Mouse (Mus musculus) mouse embryonic stem cell (cell line): ENCODE data around the gene Cd164.

Source experiments
- in situ Hi-C, 2 experiments: fragments of 300-500 bp; cut with MboI; formaldehyde crosslinking; loops; 1 replicate in 1 of 2; 3 replicates in 1 of 2; pipeline ENCODE4 v1.14.3; 2019 to 2020; ENCODE audit warnings: low sequenced_read_pairs in 2 of 2, low pct_unique_long_range_greater_than_20kb in 1 of 2, mixed read lengths in 1 of 2; ENCODE audit not compliant: unreplicated experiment in 1 of 2

Gene Cd164

GRCm38 (mm10) chr10:41537983-41538330 is 18.7 kb downstream of the Cd164 start:
- in situ Hi-C loops = no loop called here

DNA sequence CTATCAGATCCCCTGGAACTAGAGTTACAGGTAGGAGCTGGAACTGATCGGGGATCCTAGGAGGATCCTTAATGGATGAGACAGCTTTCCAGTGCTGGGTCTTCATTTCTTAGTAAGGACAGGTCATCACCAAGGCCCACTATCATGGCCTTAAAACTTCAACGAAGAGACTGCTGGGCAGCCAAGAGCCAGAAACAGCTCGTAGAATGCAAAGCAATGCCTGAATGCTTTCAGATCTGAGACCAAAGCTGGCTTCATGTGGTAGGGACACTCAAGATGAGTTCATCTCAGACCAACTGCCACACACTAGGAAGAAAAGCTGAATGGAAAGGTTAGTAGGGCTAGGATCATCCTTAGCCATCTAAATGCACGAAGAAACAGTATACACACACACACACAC is 19.8 kb downstream of the Cd164 start:
- in situ Hi-C loops = no loop called here

DNA sequence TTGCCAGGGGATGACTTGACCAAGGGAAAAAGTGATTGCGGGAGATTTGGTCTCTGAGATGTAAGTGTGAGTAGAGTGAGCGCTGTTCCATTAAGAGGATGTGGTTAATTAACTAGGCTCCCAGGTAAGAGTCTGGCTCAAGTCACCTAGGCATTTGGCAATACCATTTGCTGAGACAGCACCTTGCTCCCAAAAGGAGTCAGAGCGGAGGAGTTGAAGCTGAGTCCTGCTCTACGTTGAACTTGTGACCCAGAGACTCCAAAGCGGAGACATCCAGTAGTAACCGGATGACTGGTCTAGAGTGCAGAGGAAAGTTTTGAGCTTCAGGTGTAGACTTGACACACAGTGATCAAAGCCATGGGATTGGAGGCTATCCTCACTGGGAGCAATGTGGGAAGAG is 22.8 kb downstream of the Cd164 start:
- in situ Hi-C loops = no loop called here

- in situ Hi-C loops = no loop called here
Measured at GRCm38 (mm10) chr10:41543439-41543838, 24.2 kb downstream of the Cd164 start.

GRCm38 (mm10) chr10:41543844-41544243 is 24.6 kb downstream of the Cd164 start:
- in situ Hi-C loops = no loop called here

DNA sequence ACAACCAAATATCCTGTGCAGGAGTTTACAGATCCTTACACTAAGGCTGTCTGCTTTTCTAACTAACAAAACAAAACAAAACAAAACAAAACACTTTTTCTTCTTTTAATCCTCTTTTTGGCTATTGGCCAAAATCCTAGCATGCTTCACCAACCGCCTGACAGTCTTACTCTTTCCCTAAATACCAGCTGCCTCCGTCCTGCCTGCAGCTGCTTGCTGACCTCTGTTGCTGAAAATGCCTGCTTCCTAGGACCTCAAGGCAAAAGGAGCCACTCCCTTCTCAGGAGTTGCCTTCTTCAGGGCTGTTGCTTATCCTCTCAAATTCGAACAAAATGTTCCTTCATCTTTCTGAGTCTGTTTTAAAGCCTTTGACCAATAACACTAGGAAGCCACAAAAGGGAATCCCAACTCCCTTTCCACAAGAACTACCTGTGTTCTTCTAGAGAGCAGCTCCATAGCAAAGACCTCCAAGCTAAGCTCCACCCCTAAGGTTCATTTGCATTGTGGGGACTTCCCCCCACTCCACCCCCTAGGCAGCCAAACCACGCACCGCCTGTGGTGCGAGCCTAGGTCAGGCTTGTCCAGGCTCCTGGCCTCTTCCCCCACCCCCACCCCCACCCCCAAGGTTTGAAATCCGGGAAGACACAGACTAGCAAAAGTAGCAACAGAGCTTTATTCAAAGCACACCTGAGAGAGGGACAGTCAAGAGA is 25.4 kb downstream of the Cd164 start:
- in situ Hi-C loops = no loop called here

DNA sequence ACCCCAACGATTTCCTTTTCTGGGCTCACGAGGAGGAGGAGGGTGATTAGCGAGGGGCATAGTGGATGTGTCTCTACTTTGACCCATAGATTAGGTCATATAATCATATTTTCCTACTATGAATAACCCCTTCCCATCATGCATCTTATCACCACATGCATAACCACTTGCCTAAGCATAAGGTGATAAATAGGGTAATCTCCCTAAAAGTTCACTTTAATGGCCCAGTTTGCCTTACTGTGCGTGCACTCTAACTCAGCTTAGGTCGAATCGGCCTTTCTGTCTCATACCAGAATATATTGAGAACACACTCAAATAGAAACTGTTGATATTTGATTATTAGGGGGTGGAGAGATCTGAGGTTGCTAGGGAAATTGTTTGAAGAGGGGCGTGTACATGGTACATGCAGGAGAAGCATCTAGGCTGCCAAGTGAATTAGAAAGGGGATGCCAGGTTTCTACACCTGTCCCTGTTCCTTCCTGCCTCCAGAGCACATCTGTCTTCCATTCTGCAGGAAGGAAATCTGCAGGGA is 26.1 kb downstream of the Cd164 start:
- in situ Hi-C loops = no loop called here

DNA sequence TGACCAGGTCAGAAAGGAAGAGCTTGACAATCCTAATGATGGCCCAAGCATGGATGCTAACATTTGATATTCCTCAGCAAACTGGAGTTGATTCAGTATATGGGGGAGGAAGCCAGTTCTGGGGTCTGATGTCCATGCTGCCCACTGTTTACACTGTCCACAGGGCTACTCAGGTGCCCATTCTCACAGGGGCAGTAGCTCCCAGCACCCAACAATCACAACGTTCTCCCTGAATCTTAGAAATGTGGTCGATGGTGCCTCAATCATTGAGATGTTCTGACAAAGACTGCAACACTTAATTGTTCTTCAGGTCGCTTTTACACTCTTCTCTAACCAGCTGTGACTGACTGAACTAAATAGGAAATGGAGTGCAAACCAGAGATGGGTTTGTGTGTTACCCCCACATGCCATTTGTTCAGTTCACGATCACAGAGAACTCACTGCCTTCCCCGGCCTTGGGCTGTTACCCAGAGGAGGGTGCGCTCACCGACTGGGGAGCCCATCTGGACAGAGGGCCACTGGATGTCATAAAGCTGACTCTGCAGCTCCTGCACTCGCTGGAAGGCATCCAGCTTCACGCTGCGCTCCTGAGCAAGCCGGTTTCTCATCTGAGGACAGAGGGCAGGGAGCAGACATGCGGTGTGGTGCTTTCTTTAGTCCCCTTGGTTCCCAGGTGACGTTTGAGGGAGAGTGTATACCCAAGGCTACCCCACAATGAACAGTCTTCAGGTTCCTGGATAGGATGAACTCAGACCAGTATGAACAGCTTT is 27.4 kb downstream of the Cd164 start:
- in situ Hi-C loops = no loop called here

- in situ Hi-C loops = no loop called here
Measured at GRCm38 (mm10) chr10:41550711-41551110, 31.5 kb downstream of the Cd164 start.

- in situ Hi-C loops = no loop called here
Measured at GRCm38 (mm10) chr10:41552319-41552718, 33.1 kb downstream of the Cd164 start.

DNA sequence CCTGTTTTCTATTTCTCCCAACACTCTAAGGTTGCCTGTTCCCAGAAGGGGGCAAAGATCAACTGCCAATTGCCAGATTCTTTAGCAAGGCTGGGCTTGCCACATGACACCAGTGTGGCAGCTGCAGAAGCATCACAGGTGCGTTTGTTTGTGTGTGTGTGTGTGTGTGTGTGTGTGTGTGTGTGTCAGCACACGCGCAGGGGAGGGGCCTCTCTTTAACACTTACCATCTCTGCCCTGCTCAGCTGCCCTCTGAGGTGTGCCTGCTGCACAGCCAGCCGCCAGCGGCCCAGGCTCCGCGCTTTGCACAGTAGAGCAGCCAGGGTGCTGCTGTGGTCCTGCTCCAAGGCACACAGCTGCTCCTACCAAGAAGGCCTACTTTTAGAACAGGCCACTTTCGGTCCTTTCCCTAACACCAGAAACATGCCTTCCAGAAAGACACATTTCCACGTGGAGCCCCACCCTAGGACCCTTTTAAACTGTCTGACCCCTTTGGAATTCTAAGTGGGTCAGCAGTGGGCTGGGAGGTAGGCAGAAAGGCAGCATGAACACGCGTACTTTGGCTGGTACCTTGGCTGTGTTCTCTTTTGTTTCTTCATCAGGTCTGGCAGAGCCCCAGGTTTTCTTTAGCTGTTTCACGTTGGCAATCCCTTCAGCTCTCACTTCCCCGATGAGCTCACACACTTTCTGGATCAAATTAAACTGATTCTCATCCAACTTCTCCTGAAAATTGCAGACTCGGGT is 33.8 kb downstream of the Cd164 start:
- in situ Hi-C loops = no loop called here

DNA sequence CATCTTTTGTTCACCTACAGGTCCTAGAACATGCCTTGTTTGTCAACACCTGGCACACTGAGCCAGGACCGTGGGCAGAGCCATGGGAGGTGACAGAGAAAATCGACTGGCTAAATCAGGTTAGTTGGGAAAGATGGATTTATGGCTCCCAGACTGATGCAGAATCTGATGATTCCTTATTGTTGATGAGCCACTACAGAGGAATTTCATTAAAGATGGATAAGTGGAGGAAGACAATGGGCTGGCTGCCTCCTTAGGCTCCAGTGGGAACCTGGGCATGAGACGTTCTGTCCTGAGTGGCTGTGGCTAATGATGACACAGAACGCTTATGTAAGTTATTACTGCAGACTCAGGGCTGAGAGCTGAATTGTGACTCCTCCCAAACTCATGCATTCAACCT is 34.5 kb downstream of the Cd164 start:
- in situ Hi-C loops = no loop called here

GRCm38 (mm10) chr10:41555081-41555480 is 35.9 kb downstream of the Cd164 start:
- in situ Hi-C loops = no loop called here

DNA sequence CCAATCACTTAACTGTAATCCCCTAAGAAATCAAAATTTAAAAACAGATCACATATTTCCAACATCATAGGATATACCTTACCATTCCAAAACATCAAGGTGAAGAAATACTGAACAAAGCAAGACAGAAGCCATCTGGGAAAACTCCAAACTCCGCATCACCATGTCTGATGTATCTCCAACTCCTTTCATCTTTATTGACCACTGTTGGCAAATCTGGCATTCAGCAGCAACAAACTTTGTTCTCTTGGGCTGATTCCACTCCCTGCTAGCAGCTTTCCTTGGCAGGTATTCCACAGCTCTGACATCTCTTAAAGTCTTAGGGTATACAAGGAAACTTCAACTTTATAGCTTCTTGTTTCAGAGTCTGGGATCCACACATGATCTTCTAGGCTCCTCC is 39.2 kb downstream of the Cd164 start:
- in situ Hi-C loops = no loop called here

DNA sequence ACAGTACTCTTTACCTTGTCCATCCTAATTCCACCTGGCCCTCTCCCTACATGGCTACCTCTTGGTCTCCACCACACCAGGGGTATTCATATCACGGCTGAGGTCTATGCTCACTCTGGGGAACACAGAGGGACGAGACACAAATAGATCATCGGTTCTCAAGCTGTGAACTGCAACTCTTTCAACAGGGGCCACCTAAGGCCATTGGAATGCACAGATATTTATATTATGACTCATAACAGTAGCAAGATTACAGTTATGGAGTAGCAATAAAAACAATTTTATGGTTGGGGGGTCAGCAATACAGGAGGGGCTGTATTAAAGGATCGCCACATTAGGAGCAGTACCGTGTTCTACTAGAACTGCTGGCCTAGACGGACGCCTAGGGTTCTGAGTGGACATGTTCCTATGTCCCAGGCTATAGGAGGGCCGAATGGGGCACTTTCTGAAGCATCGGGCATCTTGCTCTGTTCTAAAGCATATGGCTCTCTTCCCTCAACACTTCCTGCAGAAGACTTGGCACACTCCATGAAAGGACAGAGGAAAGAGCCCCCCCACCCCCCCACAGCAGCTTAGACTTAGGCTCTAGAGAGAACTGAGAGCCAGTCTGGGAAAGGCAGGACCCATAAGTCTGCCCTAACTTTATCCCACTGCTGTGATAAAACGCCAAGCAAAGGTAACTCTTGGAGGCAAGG is 42.6 kb downstream of the Cd164 start:
- in situ Hi-C loops = no loop called here

DNA sequence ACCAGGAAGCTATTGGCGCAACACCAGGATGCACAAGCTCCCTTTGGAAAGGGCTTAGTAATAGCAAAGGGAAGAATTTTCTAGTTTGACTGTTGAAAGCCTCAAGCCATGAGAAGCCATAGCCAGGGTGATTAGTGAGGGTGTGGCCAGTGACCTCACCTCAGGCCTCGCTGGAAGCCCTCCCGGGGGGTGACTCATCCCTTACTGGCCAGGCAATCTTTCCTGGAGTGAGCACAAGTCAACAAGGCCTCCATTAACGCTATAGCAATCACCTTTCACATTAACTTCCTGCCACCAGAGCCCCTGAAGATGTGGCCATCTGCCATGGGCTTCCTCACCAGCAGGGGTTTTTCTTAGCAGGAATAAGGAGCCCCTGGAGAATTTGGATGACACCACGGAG is 45.9 kb downstream of the Cd164 start:
- in situ Hi-C loops = no loop called here

DNA sequence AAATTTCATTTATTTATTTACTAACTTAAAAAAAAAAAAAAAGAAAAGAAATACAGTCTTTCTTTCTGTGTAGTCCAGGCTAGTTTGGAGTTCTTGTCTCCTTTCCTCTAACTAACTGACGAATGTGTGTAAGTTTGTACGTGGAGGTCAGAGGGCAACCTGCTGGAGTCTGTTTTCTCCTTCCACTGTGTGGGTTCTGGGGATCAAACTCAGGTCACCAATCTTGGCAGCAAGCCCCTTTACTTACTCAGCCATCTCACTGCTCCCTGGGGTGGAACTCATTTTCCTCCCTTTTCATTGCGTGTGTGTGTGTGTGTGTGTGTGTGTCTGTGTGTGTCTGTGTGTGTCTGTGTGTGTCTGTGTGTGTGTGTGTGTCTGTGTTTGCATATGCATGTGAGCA is 49.1 kb downstream of the Cd164 start:
- in situ Hi-C loops = no loop called here

- in situ Hi-C loops = no loop called here
Measured at GRCm38 (mm10) chr10:41571065-41571464, 51.9 kb downstream of the Cd164 start.

GRCm38 (mm10) chr10:41572274-41572673 is 53.1 kb downstream of the Cd164 start:
- in situ Hi-C loops = no loop called here
